Mouse (Mus musculus): ENCODE measurements around the gene Fbxl2.

- TF ChIP-seq CTCF (IDR thresholded peaks at IDR 0.05; ENCODE audit: insufficient read depth, low read length) (no peak), POLR2A (IDR thresholded peaks at IDR 0.05; ENCODE audit: borderline replicate concordance, extremely low read depth, low read depth, low read length) (no peak)
Measured at GRCm38 (mm10) chr9:113975442-113975841, 70.5 kb downstream of the Fbxl2 start.

All from lung, adult 2 months (tissue).